Mouse (Mus musculus): ENCODE data around the gene Rpl10a.
"Not testable (repeated sequence)": the region's sequence is repeated elsewhere in the genome, so short reads cannot be mapped to it uniquely, and the experiment has no call there.

The Rpl10a gene

DNA sequence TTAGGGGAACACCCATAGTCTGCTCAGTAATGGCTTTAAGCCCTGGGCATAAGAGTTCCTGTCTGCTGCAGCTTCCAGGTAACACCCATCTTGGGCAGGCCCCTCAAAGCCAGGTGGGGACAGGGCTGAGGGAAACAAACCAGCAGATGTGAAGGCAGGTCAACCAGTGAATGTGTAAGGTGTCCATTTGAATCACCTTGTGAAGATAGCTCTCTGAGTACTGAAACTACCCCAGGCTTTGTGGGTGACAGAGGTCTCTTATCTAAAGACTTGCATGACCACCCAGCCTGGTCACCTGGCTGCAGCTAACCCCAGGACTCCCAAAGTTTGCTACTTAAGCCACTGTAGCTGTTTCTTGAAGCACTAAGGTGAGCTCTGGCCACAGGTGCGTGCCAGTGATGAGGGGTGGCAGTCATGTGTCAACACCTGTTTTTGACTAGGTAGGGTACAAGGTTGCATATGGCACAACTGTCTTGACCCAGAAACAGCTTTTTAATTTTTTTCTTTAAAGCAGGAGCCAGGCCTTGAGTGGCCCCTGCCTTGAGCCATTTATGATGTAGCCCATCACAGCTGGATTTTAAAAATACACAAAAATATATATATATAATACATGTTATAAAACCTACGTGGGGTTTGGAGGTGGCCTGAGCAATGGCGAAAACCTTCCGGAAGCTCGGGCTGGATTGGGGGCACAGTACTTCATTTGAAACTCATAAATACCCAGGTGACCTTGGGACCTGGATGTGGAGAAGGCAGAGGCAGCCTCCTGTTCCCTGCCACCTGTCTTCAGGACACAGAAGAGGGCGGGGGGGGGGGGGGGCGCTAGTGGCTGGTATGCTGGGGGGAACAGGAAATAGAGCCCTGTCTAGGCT is 3.2 kb downstream of the Rpl10a start:
- DNase-seq (ENCODE audit: low spot score), result no peak

DNA sequence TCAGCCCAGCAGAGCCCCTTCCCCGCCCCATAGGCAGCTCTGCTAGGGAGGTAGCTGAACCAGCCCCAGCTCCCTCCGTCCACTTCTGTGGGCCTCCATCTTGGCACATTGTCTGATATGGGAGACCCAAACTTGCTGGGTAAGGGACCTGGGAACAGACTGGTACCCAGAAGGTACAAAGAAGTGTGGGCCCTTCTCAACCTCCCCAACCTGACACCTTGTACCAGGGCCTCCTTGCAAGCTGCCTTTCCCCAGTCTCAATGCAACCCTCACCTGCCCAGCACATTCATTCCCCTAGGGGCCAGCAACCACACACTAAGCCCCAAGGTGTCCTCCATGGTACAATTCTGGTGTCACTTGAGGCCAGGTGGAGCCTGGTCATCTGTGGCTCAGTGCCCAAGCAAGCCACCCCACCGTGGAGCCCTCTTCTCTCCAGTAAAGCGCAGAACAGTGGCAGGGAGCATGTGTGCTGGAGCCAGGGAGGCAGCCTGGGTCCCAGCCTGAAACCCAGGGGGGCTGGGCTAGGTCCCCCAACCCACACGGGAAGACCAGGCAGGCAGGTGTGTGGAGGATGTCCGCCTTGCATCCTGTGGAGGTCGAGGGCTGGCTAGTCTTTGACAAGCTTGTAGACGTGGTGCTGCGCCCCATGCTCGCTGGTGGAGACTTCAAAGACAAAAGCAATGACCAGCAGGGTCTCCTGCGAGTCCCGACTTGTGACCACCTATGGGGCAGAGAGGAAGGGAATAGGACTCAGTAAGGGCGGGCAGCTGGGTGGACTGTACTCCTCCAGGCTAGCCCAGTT is 4.0 kb downstream of the Rpl10a start:
- no peak for DNase-seq (ENCODE audit: low spot score)

DNA sequence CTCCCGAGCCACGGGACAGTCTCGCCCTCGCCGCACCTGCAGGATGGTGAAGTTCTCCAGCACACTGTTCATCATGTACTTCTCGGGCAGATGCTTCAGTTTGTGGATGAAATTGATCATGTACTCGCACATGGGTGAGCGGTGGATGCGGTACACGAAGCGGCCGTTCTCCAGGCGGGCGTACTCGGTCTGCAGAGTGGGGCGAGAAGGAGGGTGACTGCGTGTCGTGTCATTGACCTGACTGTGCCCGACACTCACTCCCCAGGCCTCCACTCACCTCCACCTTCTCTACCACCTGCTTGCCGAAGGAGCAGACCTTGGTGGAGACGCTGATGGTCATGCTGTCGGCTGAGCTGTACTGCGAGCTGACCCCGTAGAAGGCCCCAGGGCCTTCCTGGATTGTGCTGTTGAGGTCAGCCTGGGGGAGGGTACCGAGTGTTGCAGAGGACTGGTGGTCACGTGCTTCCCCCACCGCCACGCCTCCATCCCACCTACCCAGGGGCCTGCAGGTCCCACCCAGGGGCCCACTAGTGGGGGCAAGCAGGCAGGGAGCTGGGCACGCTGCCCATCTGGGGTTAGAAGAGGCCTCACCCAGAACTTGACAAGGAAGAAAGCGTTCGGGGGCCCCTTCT is 4.8 kb downstream of the Rpl10a start:
- DNase-seq (ENCODE audit: low spot score), result no peak

DNA sequence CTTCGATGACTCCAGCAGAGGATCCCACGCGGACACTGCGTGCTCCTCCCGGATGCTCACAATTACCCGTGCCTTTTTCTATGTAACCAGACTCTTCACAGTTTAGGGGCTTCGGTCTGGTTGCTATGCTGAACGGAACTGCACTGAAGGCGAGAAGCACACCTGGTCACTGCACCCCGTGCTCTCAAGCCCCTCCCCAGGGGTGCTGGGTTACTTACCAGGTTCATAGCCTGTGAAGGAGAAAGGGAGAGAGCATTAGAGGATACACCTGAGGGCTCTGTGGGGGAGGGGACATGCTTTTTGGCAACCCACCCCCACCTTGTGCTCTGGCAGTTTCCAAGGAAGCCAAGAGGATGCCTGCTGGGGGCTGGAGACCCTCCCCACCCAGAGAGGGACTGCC is 7.0 kb downstream of the Rpl10a start:
- no peak for DNase-seq (ENCODE audit: low spot score)

DNA sequence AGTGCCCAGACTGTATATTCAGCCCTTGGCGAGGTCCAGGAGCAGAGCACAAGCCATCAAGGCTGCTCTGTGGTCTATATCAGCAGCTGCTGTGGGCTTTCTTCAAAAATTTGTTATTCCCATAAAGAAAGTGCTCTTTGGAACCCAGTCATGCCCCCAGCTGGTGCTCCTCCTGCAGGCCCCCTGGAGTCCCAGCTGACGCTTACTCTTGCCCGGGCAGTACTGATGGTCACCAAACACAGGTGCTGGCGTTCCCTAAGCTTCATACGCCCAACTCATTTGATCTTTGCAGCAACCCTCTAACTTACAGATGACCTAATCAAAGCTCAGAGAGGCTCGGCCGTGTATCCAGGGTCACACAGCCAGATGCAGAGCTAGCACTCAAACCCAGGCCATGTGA is 9.3 kb downstream of the Rpl10a start:
- no peak for DNase-seq (ENCODE audit: low spot score)

DNA sequence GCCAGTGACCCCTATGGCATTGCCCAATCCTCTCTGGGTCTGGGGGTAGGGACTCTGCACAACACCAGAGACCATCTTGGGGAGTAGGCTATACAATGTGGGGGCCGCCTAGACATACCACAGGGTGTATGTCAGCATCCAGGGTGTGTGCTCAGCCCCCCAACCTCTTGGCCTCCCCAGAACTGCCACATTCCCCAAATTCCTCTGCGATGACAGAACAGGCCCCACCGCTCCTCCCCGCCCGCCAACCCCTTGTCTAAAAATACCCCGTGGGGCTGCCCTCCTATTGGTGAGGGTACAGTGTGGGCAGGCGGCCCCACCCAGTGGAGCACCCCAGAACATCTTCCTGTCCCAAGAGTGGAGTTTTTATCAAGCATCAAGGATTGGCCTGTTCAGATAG is 12.3 kb downstream of the Rpl10a start:
- no peak for DNase-seq (ENCODE audit: low spot score)

DNA sequence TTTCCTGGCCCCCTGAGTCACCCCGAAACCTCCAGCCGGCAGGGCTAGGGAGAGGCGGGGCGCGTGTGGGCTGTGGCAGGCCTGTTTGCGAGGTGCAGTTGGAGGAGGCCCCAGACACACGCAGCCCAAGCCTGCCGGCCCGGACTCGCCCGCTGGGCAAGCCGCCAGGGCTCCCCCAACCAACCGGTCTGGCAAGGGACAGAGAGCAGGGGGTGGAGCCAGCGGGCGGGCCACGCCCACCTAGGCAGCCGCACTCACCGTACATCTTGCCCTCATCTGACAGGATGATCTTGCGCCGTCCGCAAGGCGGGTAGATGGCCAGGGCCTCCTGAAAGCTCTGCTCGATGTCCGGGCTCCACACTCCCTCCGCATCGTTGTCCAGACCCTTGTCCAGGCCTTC is 12.8 kb downstream of the Rpl10a start:
- DNase-seq (ENCODE audit: low spot score), result peak; percentile 85

DNA sequence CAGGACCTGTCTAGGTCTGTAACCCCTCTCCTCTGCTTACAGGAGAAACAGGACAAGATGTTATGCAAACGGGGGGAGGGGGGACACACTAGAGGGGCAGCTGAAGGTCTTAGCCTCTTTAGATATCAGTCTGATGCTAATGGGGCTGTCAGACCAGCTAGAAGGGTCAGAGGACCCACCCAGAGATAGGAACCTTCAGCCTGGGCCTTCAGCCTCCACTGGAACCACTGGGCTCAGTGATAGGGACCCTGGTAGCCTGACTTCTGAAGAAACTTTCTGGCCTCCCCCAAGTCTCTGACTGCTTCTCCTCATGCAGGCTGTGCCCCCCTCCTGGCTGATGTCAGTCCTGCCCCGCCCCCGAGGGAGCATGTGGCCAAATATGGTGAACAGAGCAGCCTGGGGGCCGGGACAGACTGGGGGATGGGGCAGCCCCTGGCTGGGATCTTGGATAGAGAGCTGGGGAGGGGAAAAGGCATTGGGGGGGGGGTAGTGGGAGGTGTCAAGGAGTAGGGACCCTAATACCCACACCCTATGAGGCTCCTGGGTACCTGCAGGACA is 15.9 kb downstream of the Rpl10a start:
- no peak for DNase-seq (ENCODE audit: low spot score)

DNA sequence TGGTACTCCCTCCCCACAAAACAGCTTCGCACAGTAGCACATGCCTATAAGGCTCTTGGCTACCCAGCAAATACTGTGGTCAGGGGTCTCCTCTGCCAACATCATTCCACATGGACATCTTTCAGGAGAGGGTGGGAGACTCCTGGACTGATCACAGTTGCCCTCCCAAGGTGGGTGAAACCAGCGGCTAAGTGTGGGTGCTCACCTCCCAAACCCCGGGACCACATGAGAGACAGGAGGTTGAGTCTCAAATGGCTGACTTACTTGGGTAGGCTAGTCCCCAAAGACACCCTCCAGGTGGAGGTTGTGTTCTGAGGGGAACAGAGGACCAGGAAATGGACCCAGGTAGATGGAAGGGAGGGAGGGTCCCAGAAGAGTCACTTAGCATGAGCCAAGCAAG is 16.4 kb downstream of the Rpl10a start:
- DNase-seq (ENCODE audit: low spot score), result no peak

DNA sequence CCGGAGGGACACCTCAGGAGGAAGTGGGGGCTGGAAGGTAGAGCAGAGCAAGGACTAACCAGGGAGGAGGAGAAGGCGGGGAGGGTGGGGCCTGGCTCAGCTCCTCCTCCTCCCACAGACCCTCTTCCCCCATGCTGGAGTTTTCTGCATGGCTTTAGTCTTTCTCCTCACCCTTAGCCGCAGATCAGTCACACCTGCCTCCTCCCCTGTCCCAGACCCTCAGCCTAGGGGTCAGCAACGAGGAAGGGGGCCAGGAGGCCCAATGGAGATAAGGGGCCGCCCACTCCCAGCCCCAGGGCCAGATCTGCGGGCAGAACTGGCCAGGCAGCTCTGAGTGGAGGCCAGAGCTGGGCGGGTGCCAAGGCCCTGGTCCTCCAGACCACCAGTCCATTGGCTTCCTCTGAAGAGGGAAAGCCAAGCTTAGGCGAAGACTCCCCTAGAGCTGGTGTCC is 17.0 kb downstream of the Rpl10a start:
- DNase-seq (ENCODE audit: low spot score), result no peak

DNA sequence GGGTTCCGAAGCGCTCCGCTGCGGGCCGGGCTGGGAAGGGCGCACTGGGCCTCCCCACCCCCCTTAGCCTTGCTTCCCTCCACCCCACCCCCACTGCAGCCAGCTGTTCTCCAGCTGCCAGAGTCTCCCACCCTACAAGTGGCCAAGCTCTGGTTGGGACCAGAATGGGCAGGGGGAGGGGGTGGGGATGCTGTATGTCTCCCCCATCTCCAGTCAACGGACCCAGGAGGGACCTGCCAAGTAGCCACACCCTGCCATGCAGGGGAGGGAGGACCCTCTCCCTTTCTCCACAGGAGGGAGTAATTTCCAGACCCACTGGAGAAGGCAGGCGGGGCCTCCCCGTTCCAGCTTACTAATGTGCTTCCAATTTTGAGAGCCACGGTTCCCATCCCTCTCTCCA is 17.6 kb downstream of the Rpl10a start:
- DNase-seq (ENCODE audit: low spot score), result no peak

DNA sequence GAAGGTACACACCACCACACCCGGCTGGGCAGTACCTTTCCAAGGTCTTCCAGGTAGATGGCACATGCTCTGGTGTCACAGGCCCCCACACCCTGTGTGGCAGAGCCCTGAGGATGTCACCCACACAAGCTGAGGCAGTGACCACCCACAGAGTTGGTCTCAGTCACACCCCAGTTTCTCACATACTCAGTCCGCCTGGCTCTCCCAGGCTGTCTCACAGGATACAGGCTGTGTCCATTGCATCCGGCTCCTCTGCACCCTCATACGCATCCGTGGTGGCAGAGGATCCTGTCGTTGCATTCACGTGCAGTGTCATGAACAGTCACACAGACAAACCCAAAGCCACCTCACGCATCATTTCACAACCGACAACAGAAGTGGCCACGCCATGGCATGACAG is 19.1 kb downstream of the Rpl10a start:
- DNase-seq (ENCODE audit: low spot score), result no peak

DNA sequence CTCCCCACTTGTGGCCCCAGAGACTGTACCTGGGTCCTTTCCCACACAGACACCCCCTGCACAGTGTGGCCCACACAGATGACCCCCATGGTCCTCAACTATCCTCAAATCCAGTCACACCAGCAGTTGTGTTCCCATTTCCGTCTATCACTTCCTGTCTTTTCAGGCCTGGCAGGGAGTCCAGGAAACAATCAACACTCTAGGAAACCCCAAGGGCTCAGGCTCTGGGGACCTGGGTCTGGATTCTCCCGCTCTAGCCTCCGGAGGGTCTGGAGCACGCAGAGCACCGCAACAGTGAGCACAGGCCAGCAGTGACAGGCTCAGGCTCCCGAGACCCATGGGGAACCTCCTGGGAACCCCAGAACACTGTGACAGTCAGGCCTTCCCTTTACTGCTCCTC is 19.9 kb downstream of the Rpl10a start:
- DNase-seq (ENCODE audit: low spot score), result no peak

DNA sequence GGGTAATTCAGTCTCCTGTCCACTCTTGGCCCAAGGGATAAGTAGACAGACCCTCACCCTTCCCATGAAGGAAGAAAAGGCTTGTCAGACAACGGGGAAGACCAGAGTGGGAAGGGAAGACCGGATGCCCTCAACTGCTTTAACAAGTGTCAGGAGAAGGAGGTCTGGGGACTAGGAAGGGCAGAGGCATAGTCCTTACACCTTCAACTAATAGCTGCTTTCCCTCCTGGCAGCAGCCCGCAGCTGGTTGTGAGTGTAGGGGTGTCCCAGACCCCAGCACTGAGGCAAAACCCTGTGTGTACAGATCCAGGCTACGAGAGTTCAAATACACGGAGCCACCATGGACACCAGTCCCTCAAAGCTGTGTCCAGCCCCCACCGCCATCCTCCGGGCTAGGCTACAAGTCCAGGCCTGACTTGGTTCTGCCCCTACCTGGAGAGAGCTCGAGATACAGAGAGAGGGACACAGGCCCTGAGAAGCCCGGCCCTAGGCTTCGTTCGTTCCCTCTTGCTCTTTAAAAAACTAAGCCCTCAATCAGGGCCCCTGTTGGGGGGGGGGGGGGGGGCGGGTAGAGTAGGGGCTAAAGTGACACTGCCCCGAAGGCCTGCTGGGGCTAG is 21.1 kb downstream of the Rpl10a start:
- no peak for DNase-seq (ENCODE audit: low spot score)

DNA sequence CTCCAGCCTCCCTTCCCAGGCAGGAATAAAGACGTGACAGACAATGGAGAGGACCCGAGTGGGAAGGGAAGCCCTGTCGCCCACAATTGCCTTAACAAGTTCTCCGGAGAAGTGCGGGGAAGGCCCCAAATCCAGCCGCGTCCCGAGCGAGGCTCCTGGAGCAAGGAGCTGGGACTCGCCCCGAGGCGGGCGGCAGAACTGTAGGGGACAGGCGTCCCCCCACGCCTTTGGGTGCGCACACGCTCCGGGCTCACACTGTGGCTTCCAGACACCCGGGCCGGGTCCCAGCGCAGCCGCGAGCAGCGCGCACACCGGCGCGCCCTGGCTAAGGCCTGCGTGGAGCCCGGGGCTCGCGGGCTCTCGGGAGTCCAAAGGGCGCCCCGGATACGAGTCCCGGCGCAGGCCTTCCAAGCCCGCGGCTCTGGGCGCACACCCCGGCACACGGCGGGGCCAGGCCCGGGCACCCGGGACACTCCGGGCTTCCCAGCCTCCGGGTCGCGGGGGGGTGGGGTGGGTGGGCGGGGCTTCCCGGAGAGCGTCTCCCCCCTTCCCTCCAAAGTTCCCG is 21.7 kb downstream of the Rpl10a start:
- no peak for DNase-seq (ENCODE audit: low spot score)

DNA sequence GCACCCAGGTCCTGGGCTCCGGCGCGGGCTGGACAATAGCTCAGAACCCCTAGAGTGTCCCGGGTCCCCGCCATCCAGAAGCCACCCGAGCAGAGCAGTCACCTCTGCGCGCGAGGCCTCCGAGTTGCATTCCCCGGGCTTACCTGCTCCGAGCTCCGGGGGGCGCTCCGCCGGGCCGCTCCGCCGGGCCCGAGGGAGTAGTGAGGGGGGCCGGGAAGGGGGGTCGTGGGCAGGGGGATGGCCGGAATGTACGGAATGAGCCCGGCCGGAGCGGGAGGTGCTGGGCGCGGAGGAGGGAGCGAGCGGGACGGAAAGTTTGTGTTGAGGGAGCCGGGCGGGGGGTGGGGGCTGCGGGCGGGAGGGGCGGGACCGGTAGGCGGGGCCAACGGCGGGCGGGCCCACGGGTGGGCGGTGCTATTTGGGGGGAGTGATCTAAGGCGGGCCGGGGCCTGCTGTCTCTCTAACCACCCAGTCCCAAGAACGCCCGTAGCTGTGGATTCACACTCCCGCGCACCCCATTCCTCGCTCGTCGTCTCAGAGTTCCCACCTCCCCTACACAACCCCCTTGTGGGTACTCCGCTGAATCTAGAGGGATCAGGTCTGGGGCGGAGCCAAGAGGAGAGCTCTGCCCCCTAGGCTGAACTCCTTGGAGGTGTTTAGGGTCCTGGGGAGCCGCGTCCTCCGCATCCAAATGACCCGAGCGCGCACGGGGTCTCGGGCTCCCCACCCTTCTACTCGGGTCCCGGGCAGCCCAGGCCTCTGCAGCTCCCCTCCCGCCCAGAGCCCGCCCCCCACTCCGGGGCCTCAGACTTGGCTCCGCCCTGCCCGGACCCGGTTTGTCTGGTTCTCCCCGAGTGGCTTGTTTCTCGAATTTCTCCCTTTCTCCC is 22.4 kb downstream of the Rpl10a start, which contains the start of gene Tead3:
TSS of gene Tead3 (minus strand) at position 352 of the 887 bp plus-strand sequence.
- peak; percentile 70 for DNase-seq (ENCODE audit: low spot score)

DNA sequence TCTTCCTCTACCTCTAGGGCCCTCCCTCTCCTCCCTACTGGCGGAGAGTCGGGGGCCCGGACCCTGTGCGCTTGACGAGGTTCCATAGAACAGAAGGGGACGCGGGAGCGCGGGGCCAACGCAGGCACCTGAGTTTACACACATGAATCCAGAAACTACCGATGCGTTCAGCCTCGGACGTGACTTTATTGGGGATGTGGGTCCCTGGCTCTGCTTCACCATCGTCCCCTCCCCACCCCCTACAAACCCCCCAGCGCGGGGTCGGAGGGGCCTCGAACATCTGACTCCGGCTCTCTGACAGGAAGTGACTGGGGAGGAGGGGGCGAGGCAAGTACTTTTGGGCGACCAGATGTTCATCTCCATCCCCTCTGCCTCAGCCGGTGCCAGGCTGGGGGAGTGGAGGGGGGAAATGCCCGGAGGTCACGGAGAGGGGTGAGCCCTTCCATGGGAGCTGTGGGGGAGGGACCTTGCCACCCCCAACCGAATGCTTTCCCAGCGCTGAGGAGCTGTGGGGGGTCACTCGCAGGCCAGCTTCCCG is 23.2 kb downstream of the Rpl10a start:
- no peak for DNase-seq (ENCODE audit: low spot score)

DNA sequence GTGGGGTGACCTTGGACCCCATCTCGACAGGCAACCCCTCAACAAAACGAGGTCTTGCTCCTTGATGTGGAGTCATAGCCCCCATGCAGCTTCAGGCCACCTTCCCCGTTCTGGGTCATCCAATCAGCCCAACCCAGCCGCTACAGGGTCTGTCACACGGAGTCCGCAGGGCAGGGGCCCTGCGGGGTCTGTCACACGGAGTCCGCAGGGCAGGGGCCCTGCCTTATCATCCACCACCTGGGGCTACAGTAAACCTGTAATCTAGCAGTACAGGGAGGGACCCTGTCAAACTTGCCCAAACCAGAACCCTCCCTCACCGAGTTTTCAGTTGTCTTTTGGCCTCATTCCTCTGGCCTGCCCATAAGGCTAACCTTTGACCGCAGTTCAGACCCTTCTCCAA is 23.7 kb downstream of the Rpl10a start:
- no peak for DNase-seq (ENCODE audit: low spot score)

DNA sequence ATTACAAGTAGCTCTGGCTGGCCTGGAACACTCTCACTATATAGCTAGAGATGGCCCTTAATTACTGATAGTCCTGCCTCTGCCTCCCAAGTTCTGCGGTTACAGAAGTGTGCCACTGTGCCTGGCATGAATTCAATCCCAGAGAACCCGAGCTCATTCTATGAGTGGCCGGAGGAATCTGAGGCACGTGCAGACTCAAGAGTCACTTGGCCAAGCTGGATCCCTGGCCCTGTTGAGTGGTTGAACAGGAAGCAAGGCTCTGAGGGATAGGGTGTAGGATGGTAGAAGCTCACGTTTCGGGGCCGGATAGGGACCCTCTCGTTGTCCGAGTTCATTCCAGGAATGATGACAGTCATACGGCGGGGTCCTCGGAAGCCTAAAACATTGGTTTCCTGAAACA is 27.6 kb downstream of the Rpl10a start:
- DNase-seq (ENCODE audit: low spot score), result no peak

DNA sequence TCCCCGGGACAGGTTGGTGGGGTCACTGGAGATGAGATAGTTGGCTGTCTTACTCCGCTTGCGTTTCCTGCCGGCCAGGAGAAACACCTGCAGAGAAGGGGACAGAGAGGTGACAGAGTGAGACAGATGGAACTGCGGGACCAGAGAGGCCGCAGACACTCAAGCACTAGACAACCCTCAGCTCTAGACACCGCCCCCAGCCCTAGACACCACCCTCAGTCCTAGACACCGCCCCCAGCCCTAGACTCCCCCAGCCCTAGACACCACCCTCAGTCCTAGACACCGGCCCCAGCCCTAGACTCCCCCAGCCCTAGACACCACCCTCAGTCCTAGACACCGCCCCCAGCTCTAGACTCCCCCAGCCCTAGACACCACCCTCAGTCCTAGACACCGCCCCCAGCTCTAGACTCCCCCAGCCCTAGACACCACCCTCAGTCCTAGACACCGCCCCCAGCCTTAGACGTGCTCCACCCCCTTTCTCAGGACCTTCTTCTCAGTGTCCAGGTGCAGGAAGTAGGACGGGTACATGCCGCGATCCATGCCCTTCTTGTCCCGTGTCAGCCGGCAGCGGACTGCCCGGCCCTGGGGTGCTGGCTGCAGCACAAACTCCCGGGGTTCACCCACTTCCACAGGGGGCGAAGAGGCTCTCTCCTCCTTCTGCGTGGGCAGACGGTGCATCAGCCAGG is 30.4 kb downstream of the Rpl10a start:
- DNase-seq (ENCODE audit: low spot score), result not testable (repeated sequence)
